Comparison of ENCODE assay signal across 23 mouse cellular contexts in genomic region chr5:130699476-130699875, GRCm38 (mm10).
DNase-seq lines count a peak whose midpoint lies in the region; ATAC-seq and TF ChIP-seq lines count a peak whose summit lies in the region.
"Had no signal": no experiment of that assay in that cellular context is flagged by ENCODE, and none has a peak within 500 bp of the region (broad histone marks: within the 10 kb centered on the region; RNA-seq: fewer than 3 reads in every experiment).

No protein-coding gene starts in this region.

- no peak overlapping the region for H3K4me2 ChIP-seq in embryonic facial prominence, embryonic 14.5 days (ENCODE audit: low read depth, low read length)

- WGBS in cerebellum, adult 2 months, result 32% methylated on average over 4 of the region's 4 CpGs
- WGBS in embryonic facial prominence, embryonic 14.5 days, result 83% methylated on average over 4 of the region's 4 CpGs
- WGBS in embryonic facial prominence, embryonic 10.5 days, result 89% methylated on average over 4 of the region's 4 CpGs

- no peaks in the 10 kb centered on the region for H3K9me3 ChIP-seq in embryonic facial prominence, embryonic 14.5 days (ENCODE audit: control insufficient read depth, low read length)
- no peaks in the 10 kb centered on the region for H3K9me3 ChIP-seq in embryonic facial prominence, embryonic 10.5 days

- H3K36me3 ChIP-seq in embryonic facial prominence, embryonic 14.5 days (ENCODE audit: control insufficient read depth, insufficient read depth, low read length), result no peaks in the 10 kb centered on the region
- no peaks in the 10 kb centered on the region for H3K36me3 ChIP-seq in embryonic facial prominence, embryonic 10.5 days (replicated peaks)
- H3K36me3 ChIP-seq: G1E had no signal

- no peak for ATAC-seq in embryonic facial prominence, embryonic 14.5 days (ENCODE audit: low read depth)
- ATAC-seq: activated CD4-positive, CD25-positive, alpha-beta regulatory T cell, adult 4 months; CD4-positive, CD25-positive, alpha-beta regulatory T cell, adult 4 months; Patski had no signal

- no peak overlapping the region for H3K4me3 ChIP-seq in cerebellum, adult 2 months (replicated peaks; ENCODE audit: insufficient read depth, low read depth, low read length)
- H3K4me3 ChIP-seq in embryonic facial prominence, embryonic 14.5 days (ENCODE audit: low read depth, low read length), result no peak overlapping the region
- H3K4me3 ChIP-seq in embryonic facial prominence, embryonic 10.5 days, result no peak overlapping the region

- H3K27ac ChIP-seq in cerebellum, adult 2 months (ENCODE audit: insufficient read depth, low read length), result peak overlapping the region; percentile 97
- no peak overlapping the region for H3K27ac ChIP-seq in embryonic facial prominence, embryonic 14.5 days (replicated peaks; ENCODE audit: low read depth, low read length)
- no peak overlapping the region for H3K27ac ChIP-seq in embryonic facial prominence, embryonic 10.5 days (replicated peaks)

- H3K27me3 ChIP-seq in cerebellum, adult 2 months (ENCODE audit: control insufficient read depth, insufficient read depth, low read length), result no peaks in the 10 kb centered on the region
- no peaks in the 10 kb centered on the region for H3K27me3 ChIP-seq in embryonic facial prominence, embryonic 14.5 days (replicated peaks; ENCODE audit: control insufficient read depth, insufficient read depth, low read length)
- H3K27me3 ChIP-seq in embryonic facial prominence, embryonic 10.5 days (replicated peaks; ENCODE audit: low read depth, poor library complexity, severe bottlenecking), result no peaks in the 10 kb centered on the region
- H3K27me3 ChIP-seq: CH12.LX, Patski had no signal

- no peak overlapping the region for H3K9ac ChIP-seq in embryonic facial prominence, embryonic 14.5 days (ENCODE audit: low read depth, low read length)

- H3K4me1 ChIP-seq in cerebellum, adult 2 months (ENCODE audit: control insufficient read depth, insufficient read depth, low read length), result peaks cover 35% of the 10 kb centered on the region
- H3K4me1 ChIP-seq in embryonic facial prominence, embryonic 14.5 days (ENCODE audit: control insufficient read depth, insufficient read depth, low read length), result no peaks in the 10 kb centered on the region
- H3K4me1 ChIP-seq in embryonic facial prominence, embryonic 10.5 days, result no peaks in the 10 kb centered on the region

- no peak for TF ChIP-seq POLR2A in cerebellum, adult 2 months (IDR thresholded peaks at IDR 0.05; ENCODE audit: borderline replicate concordance, insufficient read depth, low read length)

- peak in 1 of 2 experiments; percentile 74 for DNase-seq in cerebellum, adult 2 months
- DNase-seq in cerebellum, adult 11 months, result no peak
- DNase-seq in cerebellum, adult 9-10 months, result peak; percentile 83
- no peak for DNase-seq in cerebellum, adult 9-11 months
- peak; percentile 34 for DNase-seq in embryonic facial prominence, embryonic 14.5 days (ENCODE audit: low spot score)
- DNase-seq in embryonic facial prominence, embryonic 10.5 days (ENCODE audit: low spot score), result no peak
- DNase-seq in brain, adult 2 months (ENCODE audit: low read depth, low spot score), result peak; percentile 78
- no peak for DNase-seq in B cell, adult 2 months
- DNase-seq: adrenal gland, adult 2 months; adrenal gland, adult 8-10 months; adrenal gland, postnatal 10 days; adrenal gland, postnatal 14 days; adrenal gland, postnatal 25 days; adrenal gland, postnatal 36 days; cerebellum, adult 11-12 months; cerebellum, adult 18-20 months; cerebellum, adult 8-10 months; cerebellum, postnatal 10 days had no signal

- no peak for TF ChIP-seq CTCF in cerebellum, adult 2 months (IDR thresholded peaks at IDR 0.05; ENCODE audit: borderline replicate concordance, insufficient read depth, low read depth, low read length)

Comparison
In these comparisons a context has a peak if more than half of its experiments do, and no peak if none do; other contexts are left out.
1. DNase-seq: peak in cerebellum, adult 9-10 months (single experiment), embryonic facial prominence, embryonic 14.5 days (single experiment) and brain, adult 2 months (single experiment); none in cerebellum, adult 11 months (single experiment), cerebellum, adult 9-11 months (single experiment), embryonic facial prominence, embryonic 10.5 days (single experiment) and B cell, adult 2 months (0 of 2).